Mouse (Mus musculus) hindbrain, embryonic 11.5 days (tissue): ENCODE measurements around the gene Nmral1. TPM values are rescaled to one million over a fixed set of nuclear protein-coding genes. Genes with fewer than 3 reads are reported as not detected.

ENCODE experiments used
- ATAC-seq: fragments of 200-750 bp; cut with Nextera tagmentation; 2 replicates; pipeline ENCODE4 v1.8.0; 2017; ENCODE audit warnings: mild to moderate bottlenecking, moderate TSS enrichment, moderate library complexity; ENCODE audit not compliant: low FRiP score
- DNase-seq: peaks from one replicate; pipeline ENCODE4 v3.0.0-alpha.2; 2015; ENCODE audit warnings: low spot score
- H3K27ac ChIP-seq: fragments of 300-500 bp; sonication (generic); 2 replicates; pipeline ENCODE4 v1.5.1; 2014; ENCODE audit warnings: mild to moderate bottlenecking, low read depth, low read length
- H3K27me3 ChIP-seq: fragments of 300-500 bp; sonication (generic); 2 replicates; pipeline ENCODE4 v1.6.1; 2014; ENCODE audit warnings: mild to moderate bottlenecking, low read length, moderate library complexity, mixed read lengths; ENCODE audit not compliant: control insufficient read depth, insufficient read depth
- H3K36me3 ChIP-seq: fragments of 300-500 bp; sonication (generic); 2 replicates; pipeline ENCODE4 v1.6.1; 2014; ENCODE audit warnings: mild to moderate bottlenecking, low read length, moderate library complexity, mixed read lengths; ENCODE audit not compliant: control insufficient read depth, insufficient read depth
- H3K4me1 ChIP-seq: fragments of 300-500 bp; sonication (generic); replicated peaks from 2 replicates; pipeline ENCODE4 v1.6.1; 2014; ENCODE audit warnings: low read length, mixed read lengths; ENCODE audit not compliant: control insufficient read depth, insufficient read depth
- H3K4me2 ChIP-seq: fragments of 300-500 bp; sonication (generic); replicated peaks from 2 replicates; pipeline ENCODE4 v1.6.1; 2014; ENCODE audit warnings: mild to moderate bottlenecking, low read depth, low read length
- H3K4me3 ChIP-seq: fragments of 300-500 bp; sonication (generic); 2 replicates; pipeline ENCODE4 v1.5.1; 2014; ENCODE audit warnings: low read depth, low read length
- H3K9ac ChIP-seq: fragments of 300-500 bp; sonication (generic); 2 replicates; pipeline ENCODE4 v1.6.1; 2014; ENCODE audit warnings: low read depth, low read length
- H3K9me3 ChIP-seq: fragments of 300-500 bp; sonication (generic); 2 replicates; pipeline ENCODE4 v1.6.1; 2016; ENCODE audit warnings: low read length; ENCODE audit not compliant: control insufficient read depth
- WGBS: fragments of 180-500 bp; shearing (Covaris S2); extraction: QIAGEN DNeasy Blood & Tissue Kit; methylation state at CpG from one replicate; pipeline ENCODE4 v1.1.7; 2014; 5-methylcytosine and 5-hydroxymethylcytosine counted together
- polyA plus RNA-seq: library from polyadenylated mRNA; unstranded; fragments of >200 nt; fragmentation: Nextera tagmentation; extraction: Ambion mirVana; gene quantifications from 2 replicates; pipeline ENCODE4 v1.2.1, GENCODE M21; 2014

The Nmral1 gene
- polyA plus RNA-seq, 1 experiment from 2014 or later = 147 TPM

DNA sequence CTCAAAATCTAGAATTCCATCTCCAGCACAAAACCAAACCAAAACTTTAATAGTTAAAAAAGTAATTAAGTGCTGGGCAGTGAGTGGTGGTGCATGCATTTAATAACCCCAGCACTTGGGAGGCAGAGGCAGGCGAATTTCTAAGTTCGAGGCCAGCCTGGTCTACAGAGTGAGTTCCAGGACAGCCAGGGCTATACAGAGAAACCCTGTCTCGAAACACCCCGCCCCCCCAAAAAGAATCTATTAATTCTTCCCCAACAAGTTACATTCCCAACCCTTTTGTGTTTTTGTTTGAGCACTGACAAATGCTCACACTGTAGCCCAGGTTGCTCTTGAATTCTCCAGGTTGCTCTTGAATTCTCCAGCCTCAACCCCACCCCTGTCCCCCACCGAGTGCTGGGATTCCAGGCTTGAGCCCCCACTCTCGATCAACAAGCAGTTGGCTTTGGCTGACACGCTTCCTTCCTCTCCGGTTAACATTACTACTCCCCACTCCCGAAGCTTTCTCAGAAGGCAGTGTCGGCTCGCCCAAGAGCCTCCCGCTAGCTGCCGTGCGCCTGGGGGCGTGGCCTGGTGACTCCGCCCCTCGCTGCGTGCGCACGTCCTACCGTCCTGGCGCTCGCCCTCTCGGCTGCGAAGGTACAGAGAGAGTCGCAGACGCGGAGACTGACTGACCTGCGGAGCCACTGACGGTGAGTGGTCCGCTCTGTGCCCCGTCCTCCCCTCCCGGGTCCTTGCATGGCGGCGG, 6.8 kb upstream of the Nmral1 start, which contains the start of gene Hmox2:
Gene Hmox2, plus strand, starts transcription at position 582 of the 748 bp plus-strand sequence.
- 5% methylated on average over 34 of the region's 35 CpGs for WGBS
- H3K4me1 ChIP-seq = no peaks in the 10 kb centered on the region
- DNase-seq (peak; percentile 97), ATAC-seq (peak; percentile 94)
- H3K4me2 ChIP-seq = peak within 1 kb of the TSS; percentile 66
- no peaks in the 10 kb centered on the region for H3K36me3 ChIP-seq
- peak within 1 kb of the TSS; percentile 70 for H3K9ac ChIP-seq
- peak within 1 kb of the TSS; percentile 52 for H3K4me3 ChIP-seq
- H3K27ac ChIP-seq = peak within 1 kb of the TSS; percentile 32; the same call in 1 of the 2 replicates
- no peaks in the 10 kb centered on the region for H3K27me3 ChIP-seq
- H3K9me3 ChIP-seq = no peaks in the 10 kb centered on the region

GRCm38 (mm10) chr16:4725266-4725665, 6.1 kb upstream of the Nmral1 start:
- H3K4me3 ChIP-seq = no peak overlapping the region
- ATAC-seq (no peak), DNase-seq (no peak)
- no peak overlapping the region for H3K9ac ChIP-seq
- 79% methylated on average over 4 of the region's 4 CpGs for WGBS
- H3K27ac ChIP-seq = no peak overlapping the region
- no peak overlapping the region for H3K4me2 ChIP-seq
- H3K9me3 ChIP-seq = no peaks in the 10 kb centered on the region
- no peaks in the 10 kb centered on the region for H3K4me1 ChIP-seq
- no peaks in the 10 kb centered on the region for H3K36me3 ChIP-seq
- H3K27me3 ChIP-seq = no peaks in the 10 kb centered on the region

DNA sequence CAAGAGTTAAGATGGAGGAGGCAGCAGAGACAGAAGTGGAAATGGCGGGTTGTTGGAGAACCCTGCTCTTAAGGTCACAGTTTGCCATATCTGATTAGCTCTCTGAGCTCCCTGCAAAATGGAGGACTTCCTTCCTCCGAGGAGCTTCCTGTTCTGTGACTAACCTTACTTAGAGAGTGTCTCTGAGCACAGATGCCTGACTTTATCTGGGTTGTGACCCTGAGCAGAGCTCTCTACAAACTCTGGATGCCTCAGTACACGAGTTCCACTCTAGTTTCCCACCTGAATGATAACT, 3.7 kb upstream of the Nmral1 start:
- Histone ChIP-seq H3K9ac (no peak overlapping the region), H3K4me2 (no peak overlapping the region), H3K4me3 (no peak overlapping the region), H3K27ac (no peak overlapping the region), H3K4me1 (no peaks in the 10 kb centered on the region), H3K9me3 (no peaks in the 10 kb centered on the region), H3K36me3 (no peaks in the 10 kb centered on the region), H3K27me3 (no peaks in the 10 kb centered on the region)
- 75% methylated on average over 3 of the region's 3 CpGs for WGBS
- no peak for DNase-seq
- ATAC-seq = no peak

DNA sequence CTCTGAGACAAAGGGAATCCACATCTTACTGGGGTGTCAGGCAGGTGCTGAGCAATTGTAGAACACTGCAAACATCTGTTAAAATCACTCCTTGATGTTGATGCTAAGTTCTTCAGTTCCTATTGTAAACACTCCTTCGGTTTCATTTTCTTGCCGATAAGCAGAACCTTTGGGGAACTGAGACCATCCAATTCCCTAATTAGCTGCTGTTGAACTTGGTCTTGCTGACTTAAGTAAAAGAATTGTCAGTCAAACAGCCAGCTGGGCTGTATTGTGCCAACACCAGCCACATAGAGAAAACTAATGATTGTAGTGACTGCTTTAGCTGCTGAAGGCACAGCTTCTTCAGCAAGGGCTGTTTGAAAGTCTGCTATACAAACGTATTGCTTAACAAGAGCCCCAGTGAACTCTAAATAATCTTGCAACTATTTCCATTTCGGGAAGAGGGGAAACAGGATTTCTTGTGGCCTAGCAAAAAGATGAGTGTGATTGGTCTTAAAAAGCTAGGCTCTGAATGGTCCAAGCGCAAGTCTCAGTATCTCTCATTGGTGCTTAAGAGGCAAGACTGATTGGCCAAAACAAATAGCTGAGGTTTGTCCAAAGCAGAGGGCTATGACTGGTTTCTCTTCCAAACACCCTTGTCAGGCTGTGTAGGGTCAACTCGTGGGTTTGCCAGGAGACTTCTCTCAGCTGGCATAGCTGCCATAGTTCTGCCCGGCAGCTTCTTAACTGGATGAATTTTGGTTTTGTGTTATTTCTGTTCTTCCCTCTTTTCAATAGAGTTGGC, 3.2 kb upstream of the Nmral1 start:
- H3K9ac ChIP-seq = no peak overlapping the region
- H3K27me3 ChIP-seq = no peaks in the 10 kb centered on the region
- ATAC-seq = no peak
- WGBS = 83% methylated on average over 7 of the region's 7 CpGs
- H3K4me2 ChIP-seq = no peak overlapping the region
- no peak overlapping the region for H3K27ac ChIP-seq
- no peak for DNase-seq
- no peaks in the 10 kb centered on the region for H3K9me3 ChIP-seq
- H3K36me3 ChIP-seq = no peaks in the 10 kb centered on the region
- no peak overlapping the region for H3K4me3 ChIP-seq
- H3K4me1 ChIP-seq = no peaks in the 10 kb centered on the region

DNA sequence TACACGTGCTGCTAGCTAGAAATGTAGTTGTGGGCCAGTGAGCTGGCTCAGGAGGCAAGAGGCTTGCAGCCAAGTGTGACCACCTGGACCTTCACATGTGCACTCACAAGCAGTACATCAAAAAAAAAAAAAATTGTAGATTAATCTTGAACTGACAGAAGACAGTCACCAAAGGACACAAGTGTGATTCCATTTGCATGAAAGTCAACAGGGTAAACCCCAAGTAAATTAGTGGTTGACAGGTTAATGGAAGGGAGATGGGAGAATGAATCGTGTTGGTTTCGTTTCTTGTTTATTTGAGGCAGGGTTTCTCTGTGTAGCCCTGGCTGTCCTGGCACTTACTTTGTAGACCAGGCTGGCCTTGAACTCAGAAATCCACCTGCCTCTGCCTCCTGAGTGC, 1.3 kb downstream of the Nmral1 start:
- no peaks in the 10 kb centered on the region for H3K27me3 ChIP-seq
- no peak overlapping the region; the same call in 1 of the 2 replicates for H3K9ac ChIP-seq
- 68% methylated on average over 3 of the region's 3 CpGs for WGBS

DNA sequence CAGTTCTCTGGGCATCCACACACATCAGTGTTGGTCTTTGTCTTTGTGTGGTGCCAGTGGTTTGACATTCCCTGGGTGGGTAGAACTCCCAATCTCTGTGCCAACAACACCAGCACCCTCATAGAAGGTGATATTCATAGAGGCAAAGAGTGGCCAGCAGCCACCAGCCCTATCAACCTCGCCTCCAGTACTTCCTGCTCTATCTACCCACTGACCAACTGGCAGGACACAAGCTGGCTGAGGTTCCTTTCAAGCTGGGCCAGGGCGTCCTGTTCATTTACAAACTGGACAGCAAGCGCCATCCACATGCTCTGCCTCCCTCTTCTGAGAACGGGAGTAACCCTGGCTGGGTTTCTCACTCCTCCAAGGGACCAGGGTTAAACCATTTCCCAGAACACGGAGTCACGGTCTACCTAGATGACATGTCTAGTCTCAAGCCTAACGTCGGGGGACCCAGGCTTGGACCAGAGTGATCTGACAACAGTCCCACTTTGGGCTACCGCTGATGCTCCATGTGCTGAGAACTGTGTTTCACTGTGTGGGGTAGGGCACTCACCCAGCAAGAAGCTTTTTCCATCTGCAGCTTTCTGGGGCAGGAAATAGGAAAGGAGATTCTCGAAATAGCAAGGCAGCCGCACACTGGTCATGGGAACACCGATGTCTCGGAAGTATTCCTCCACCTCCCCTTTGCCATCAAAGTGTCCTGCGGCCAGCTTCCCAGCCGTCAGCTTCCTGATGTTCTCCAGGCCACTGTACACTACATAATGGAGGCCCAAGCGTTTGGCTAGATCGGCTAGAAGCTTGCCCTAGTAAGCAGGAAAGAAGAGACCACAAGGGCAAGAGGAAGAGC, 5.1 kb downstream of the Nmral1 start:
- peaks cover 3% of the 10 kb centered on the region; the same call in 1 of the 2 replicates for H3K36me3 ChIP-seq
- no peak overlapping the region for H3K27ac ChIP-seq
- H3K4me1 ChIP-seq = no peaks in the 10 kb centered on the region

More for the DNA sequence above, 1.3 kb downstream of the Nmral1 start:
- no peak for DNase-seq
- peak overlapping the region; percentile 57 for H3K4me2 ChIP-seq
- H3K36me3 ChIP-seq = peaks cover 3% of the 10 kb centered on the region; the same call in 1 of the 2 replicates
- H3K4me1 ChIP-seq = no peaks in the 10 kb centered on the region
- no peaks in the 10 kb centered on the region for H3K9me3 ChIP-seq
- no peak for ATAC-seq
- H3K27ac ChIP-seq = no peak overlapping the region
- peak overlapping the region; percentile 73 for H3K4me3 ChIP-seq

DNA sequence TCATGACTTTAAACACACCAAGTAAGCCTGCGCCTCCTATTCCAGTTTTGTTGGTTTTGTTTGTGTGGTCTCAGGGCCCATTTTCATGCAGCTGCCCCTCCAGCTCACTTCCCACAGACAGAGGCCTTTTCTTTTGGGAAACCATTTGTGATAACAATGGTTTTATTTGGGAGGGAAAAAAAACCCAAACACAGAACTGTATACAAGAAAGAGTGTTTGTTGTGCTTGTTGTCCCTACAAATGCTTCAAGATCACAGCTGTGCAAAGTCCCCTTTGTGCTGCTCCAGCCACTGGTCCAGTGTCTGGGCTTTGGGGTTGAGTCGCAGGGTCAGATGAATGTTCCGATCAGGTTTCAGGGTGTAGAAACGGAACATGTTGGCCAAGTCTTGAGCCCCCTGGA, 8.0 kb downstream of the Nmral1 start:
- no peak for ATAC-seq
- H3K36me3 ChIP-seq = peaks cover 5% of the 10 kb centered on the region; the same call in 1 of the 2 replicates

More for the DNA sequence above, 5.1 kb downstream of the Nmral1 start:
- Histone ChIP-seq H3K4me2 (no peak overlapping the region), H3K4me3 (no peak overlapping the region), H3K9me3 (no peaks in the 10 kb centered on the region), H3K9ac (no peak overlapping the region), H3K27me3 (no peaks in the 10 kb centered on the region)
- 93% methylated on average over 17 of the region's 17 CpGs for WGBS
- ATAC-seq = no peak
- no peak for DNase-seq

DNA sequence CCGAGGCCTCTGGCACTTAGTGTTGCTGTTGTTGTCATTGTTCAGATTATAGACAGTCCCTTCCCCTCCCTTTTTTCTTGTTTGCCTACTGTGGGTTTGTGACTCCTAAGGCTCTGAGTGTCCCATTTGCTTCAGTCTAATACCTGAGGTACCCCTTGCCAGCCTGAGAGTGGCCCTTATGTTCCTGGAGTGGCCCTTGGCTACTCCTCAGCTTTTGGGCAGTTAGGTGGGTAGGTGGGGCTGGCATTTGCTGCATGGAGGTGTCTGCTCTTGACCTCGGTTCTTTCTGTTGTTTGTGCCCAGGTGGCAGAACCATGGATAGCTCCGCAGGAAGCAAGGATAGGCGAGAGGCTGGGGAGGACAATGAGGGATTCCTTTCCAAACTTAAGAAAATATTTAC, 13.6 kb downstream of the Nmral1 start:
- no peaks in the 10 kb centered on the region for H3K27me3 ChIP-seq

More for the DNA sequence above, 8.0 kb downstream of the Nmral1 start:
- Histone ChIP-seq H3K4me3 (no peak overlapping the region), H3K27me3 (no peaks in the 10 kb centered on the region), H3K4me2 (no peak overlapping the region), H3K9me3 (no peaks in the 10 kb centered on the region), H3K27ac (no peak overlapping the region), H3K9ac (no peak overlapping the region), H3K4me1 (no peaks in the 10 kb centered on the region)
- no peak for DNase-seq
- WGBS = 94% methylated on average over 4 of the region's 4 CpGs

More for the DNA sequence above, 13.6 kb downstream of the Nmral1 start:
- Histone ChIP-seq H3K4me2 (no peak overlapping the region), H3K36me3 (peaks cover 10% of the 10 kb centered on the region; the same call in 1 of the 2 replicates), H3K4me1 (no peaks in the 10 kb centered on the region), H3K9ac (no peak overlapping the region), H3K27ac (no peak overlapping the region), H3K9me3 (no peaks in the 10 kb centered on the region), H3K4me3 (no peak overlapping the region)
- DNase-seq (no peak), ATAC-seq (no peak)
- WGBS = 79% methylated on average over 4 of the region's 4 CpGs
